ENCODE assay signal across 10 mouse cellular contexts in genomic region chr9:49758436-49758835, GRCm38 (mm10). TPM values are rescaled to one million over a fixed set of nuclear protein-coding genes. Genes with fewer than 3 reads are reported as not detected.
A peak's percentile ranks its signal among the peaks of the same experiment; 100 is the strongest.
DNase-seq lines count a peak whose midpoint lies in the region; ATAC-seq and TF ChIP-seq lines count a peak whose summit lies in the region.
"Had no signal": no experiment of that assay in that cellular context is flagged by ENCODE, and none has a peak within 500 bp of the region (broad histone marks: within the 10 kb centered on the region; RNA-seq: fewer than 3 reads in every experiment).

No protein-coding gene starts in this region.

- no peak overlapping the region for H3K9ac ChIP-seq in heart, postnatal 0 days (replicated peaks; ENCODE audit: low read depth, low read length)
- H3K9ac ChIP-seq in heart, embryonic 11.5 days (ENCODE audit: low read depth, low read length) = no peak overlapping the region
- no peak overlapping the region for H3K9ac ChIP-seq in neural tube, embryonic 14.5 days (replicated peaks; ENCODE audit: low read depth, low read length)
- H3K9ac ChIP-seq: liver, embryonic 14.5 days had no signal

- no peak overlapping the region for H3K4me2 ChIP-seq in heart, postnatal 0 days (ENCODE audit: low read depth, low read length)
- H3K4me2 ChIP-seq in heart, embryonic 11.5 days = no peak overlapping the region
- peak overlapping the region; percentile 17; the same call in 1 of the 2 replicates for H3K4me2 ChIP-seq in neural tube, embryonic 14.5 days (ENCODE audit: low read depth, low read length)

- ATAC-seq in heart, postnatal 0 days (ENCODE audit: insufficient read depth, low read depth) = no peak
- ATAC-seq in heart, embryonic 11.5 days (replicated peaks; ENCODE audit: insufficient number of reproducible peaks, low FRiP score, low TSS enrichment) = no peak
- ATAC-seq in neural tube, embryonic 14.5 days (ENCODE audit: low read depth) = peak; percentile 65; the same call in 1 of the 2 replicates

- no peaks in the 10 kb centered on the region for H3K27me3 ChIP-seq in heart, postnatal 0 days (ENCODE audit: control insufficient read depth, insufficient read depth, low read length)
- no peaks in the 10 kb centered on the region for H3K27me3 ChIP-seq in heart, embryonic 11.5 days (ENCODE audit: control insufficient read depth, insufficient read depth, low read length)
- H3K27me3 ChIP-seq in cerebellum, adult 2 months (ENCODE audit: control insufficient read depth, insufficient read depth, low read length) = no peaks in the 10 kb centered on the region
- H3K27me3 ChIP-seq in neural tube, embryonic 14.5 days (ENCODE audit: control insufficient read depth, insufficient read depth, low read length) = no peaks in the 10 kb centered on the region

- DNase-seq in heart, postnatal 0 days (ENCODE audit: low spot score) = peak; percentile 40
- DNase-seq in MN1 (ENCODE audit: low spot score) = peak; percentile 73
- peak; percentile 79 for DNase-seq in cerebellum, adult 2 months
- peak; percentile 34 to 47 for DNase-seq in left cerebral cortex, postnatal 14 days (ENCODE audit: low spot score in 2 of 2)
- no peak for DNase-seq in spleen, postnatal 10 days (ENCODE audit: low spot score in 2 of 2)
- no peak for DNase-seq in spleen, adult 18-20 months

- peaks cover 32% of the 10 kb centered on the region for H3K4me1 ChIP-seq in heart, postnatal 0 days (ENCODE audit: control insufficient read depth, insufficient read depth)
- peaks cover 10% of the 10 kb centered on the region for H3K4me1 ChIP-seq in heart, embryonic 11.5 days (ENCODE audit: control insufficient read depth, insufficient read depth, low read length)
- peaks cover 28% of the 10 kb centered on the region for H3K4me1 ChIP-seq in cerebellum, adult 2 months (ENCODE audit: control insufficient read depth, insufficient read depth, low read length)
- peaks cover 37% of the 10 kb centered on the region for H3K4me1 ChIP-seq in neural tube, embryonic 14.5 days (ENCODE audit: control insufficient read depth, insufficient read depth, low read length)

- 36% methylated on average over 2 of the region's 2 CpGs for WGBS in heart, postnatal 0 days
- 72% methylated on average over 2 of the region's 2 CpGs for WGBS in heart, embryonic 11.5 days (ENCODE audit: insufficient replicate concordance)
- WGBS in cerebellum, adult 2 months = 8% methylated on average over 2 of the region's 2 CpGs
- WGBS in neural tube, embryonic 14.5 days = 20% methylated on average over 2 of the region's 2 CpGs

- intact Hi-C loops in left cerebral cortex, postnatal 14 days (cut with DNase I) = no loop called here

- no peak for TF ChIP-seq CTCF in heart, postnatal 0 days (IDR thresholded peaks at IDR 0.05; ENCODE audit: low read depth)
- no peak for TF ChIP-seq CTCF in cerebellum, adult 2 months (IDR thresholded peaks at IDR 0.05; ENCODE audit: borderline replicate concordance, insufficient read depth, low read depth, low read length)

- TF ChIP-seq POLR2A in cerebellum, adult 2 months (IDR thresholded peaks at IDR 0.05; ENCODE audit: borderline replicate concordance, insufficient read depth, low read length) = no peak

- no peaks in the 10 kb centered on the region for H3K9me3 ChIP-seq in heart, postnatal 0 days (replicated peaks; ENCODE audit: control insufficient read depth, low read length)
- H3K9me3 ChIP-seq in heart, embryonic 11.5 days (replicated peaks; ENCODE audit: control insufficient read depth, low read length) = no peaks in the 10 kb centered on the region
- H3K9me3 ChIP-seq in neural tube, embryonic 14.5 days (ENCODE audit: control insufficient read depth, low read length) = no peaks in the 10 kb centered on the region

- no peak overlapping the region for H3K4me3 ChIP-seq in heart, postnatal 0 days (ENCODE audit: low read depth, low read length)
- H3K4me3 ChIP-seq in heart, embryonic 11.5 days (ENCODE audit: low read depth, low read length) = no peak overlapping the region
- H3K4me3 ChIP-seq in cerebellum, adult 2 months (replicated peaks; ENCODE audit: insufficient read depth, low read depth, low read length) = peak overlapping the region; percentile 15
- no peak overlapping the region for H3K4me3 ChIP-seq in neural tube, embryonic 14.5 days (ENCODE audit: low read depth, low read length)

- H3K27ac ChIP-seq in heart, postnatal 0 days (ENCODE audit: low read depth) = peak overlapping the region; percentile 50
- no peak overlapping the region for H3K27ac ChIP-seq in heart, embryonic 11.5 days (ENCODE audit: low read depth, low read length)
- peak overlapping the region; percentile 95 for H3K27ac ChIP-seq in cerebellum, adult 2 months (ENCODE audit: insufficient read depth, low read length)
- peak overlapping the region; percentile 45 for H3K27ac ChIP-seq in neural tube, embryonic 14.5 days (ENCODE audit: low read depth, low read length)
- H3K27ac ChIP-seq: liver, embryonic 14.5 days had no signal

- no peaks in the 10 kb centered on the region for H3K36me3 ChIP-seq in heart, postnatal 0 days (replicated peaks; ENCODE audit: control insufficient read depth, insufficient read depth, low read length)
- no peaks in the 10 kb centered on the region for H3K36me3 ChIP-seq in heart, embryonic 11.5 days (ENCODE audit: control insufficient read depth, insufficient read depth, low read length)
- H3K36me3 ChIP-seq in neural tube, embryonic 14.5 days (ENCODE audit: control insufficient read depth, insufficient read depth, low read length) = no peaks in the 10 kb centered on the region
- H3K36me3 ChIP-seq: G1E had no signal

- no peak for TF ChIP-seq EP300 in heart, postnatal 0 days (IDR thresholded peaks at IDR 0.05; ENCODE audit: low read depth)

RNA-seq across cellular contexts. Expression of gene Ncam1, which starts 40.3 kb away (rescaled TPM):
- total RNA-seq in heart, postnatal 0 days (2014; rRNA removed; ENCODE audit: low replicate concordance) = 154 and 170 TPM in 2 replicates
- 75.3 and 91.4 TPM in 2 replicates for polyA plus RNA-seq in heart, postnatal 0 days (2015; fragmentation: Nextera tagmentation; extraction: Ambion mirVana)
- polyA plus RNA-seq in heart, embryonic 11.5 days (2014; fragmentation: Nextera tagmentation; extraction: Ambion mirVana) = 39.8 and 50.5 TPM in 2 replicates
- polyA plus RNA-seq in cerebellum, adult 2 months (2012; rRNA removed) = 149 and 156 TPM in 2 replicates
- total RNA-seq in left cerebral cortex, postnatal 14 days (2021) = 100 to 1,000 TPM; 437 to 463 TPM
- polyA plus RNA-seq in neural tube, embryonic 14.5 days (2014; fragmentation: Nextera tagmentation; extraction: Ambion mirVana) = 373 and 443 TPM in 2 replicates
- polyA plus RNA-seq: G1E had no signal

Comparison
In these comparisons a context has a peak if more than half of its experiments do, and no peak if none do; other contexts are left out.
1. DNase-seq: peak in heart, postnatal 0 days (single experiment), MN1 (single experiment), cerebellum, adult 2 months (2 of 2) and left cerebral cortex, postnatal 14 days (2 of 2); none in spleen, postnatal 10 days (0 of 2) and spleen, adult 18-20 months (0 of 2).